Mouse (Mus musculus): ENCODE data around the gene Icosl.
"Not testable (repeated sequence)": the region's sequence is repeated elsewhere in the genome, so short reads cannot be mapped to it uniquely, and the experiment has no call there.

- TF ChIP-seq CTCF (IDR thresholded peaks at IDR 0.05; ENCODE audit: borderline replicate concordance, insufficient read depth, low read depth, low read length); POLR2A (IDR thresholded peaks at IDR 0.05; ENCODE audit: borderline replicate concordance, insufficient read depth, low read length): not testable (repeated sequence)
Observed at GRCm38 (mm10) chr10:78099860-78100259, 30.8 kb downstream of the Icosl start.

Measured in cerebellum, adult 2 months (tissue).